Mouse (Mus musculus) kidney, postnatal 14 days (tissue): ENCODE measurements around the gene Tnfrsf18.

Source experiments
- DNase-seq: peaks from one replicate; pipeline ENCODE4 v3.0.0; 2022; ENCODE audit warnings: mixed read lengths

Gene Tnfrsf18

DNA sequence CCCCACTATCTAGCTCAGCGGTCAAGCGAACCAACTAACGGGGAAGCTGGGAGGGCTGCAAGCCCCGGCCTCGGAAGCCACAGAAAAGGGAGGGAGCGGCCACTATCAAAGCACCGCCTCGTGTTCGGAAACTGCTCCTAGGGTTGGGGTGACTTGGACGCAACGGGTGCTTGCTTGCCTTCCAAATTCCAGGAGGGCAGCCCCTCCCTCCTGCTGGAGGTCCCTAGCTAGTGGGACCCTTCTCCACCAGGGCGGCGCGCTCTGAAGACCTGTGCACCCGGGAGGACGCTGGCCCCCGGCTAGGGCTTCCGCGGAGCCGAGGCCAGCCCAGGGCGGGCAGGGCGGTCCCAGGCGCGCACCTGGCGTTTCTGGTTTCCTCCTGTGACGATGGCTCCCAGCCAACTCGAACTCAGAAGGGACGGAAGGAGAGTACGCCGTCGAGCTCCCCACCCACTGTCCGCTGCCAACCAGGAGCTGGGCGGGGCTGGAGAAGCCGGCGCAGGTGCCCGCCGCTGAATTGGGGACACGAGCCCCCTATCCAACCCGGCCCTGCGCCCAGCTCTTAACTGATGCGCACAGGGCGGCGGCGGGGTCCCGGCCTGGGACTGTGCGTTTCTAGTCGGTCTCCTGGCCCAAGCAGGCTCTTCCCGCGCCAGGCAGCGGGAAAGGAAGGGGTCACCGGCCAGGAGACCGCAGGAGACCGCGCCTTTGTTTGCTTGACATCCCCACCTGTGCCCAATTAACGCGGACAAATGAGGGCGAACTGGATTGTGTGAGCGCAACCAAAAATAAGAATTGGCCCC is 51.7 kb downstream of the Tnfrsf18 start:
- peak; percentile 87 for DNase-seq
